Mouse (Mus musculus) MEL (cell line): ENCODE data around the gene Pars2. TPM values are rescaled to one million over a fixed set of nuclear protein-coding genes. Genes with fewer than 3 reads are reported as not detected.

Experiments
- DNase-seq: peaks from one replicate; pipeline ENCODE4 v3.0.0; 2011; ENCODE audit warnings: low read depth, low spot score
- H3K27ac ChIP-seq: 2 replicates; pipeline ENCODE4 v1.5.1; 2012; ENCODE audit warnings: low read depth, mild to moderate bottlenecking, control low read depth, low read length, moderate library complexity; ENCODE audit not compliant: control insufficient read depth
- H3K27me3 ChIP-seq, 2 experiments: fragments of 150-350 bp in 1 of 2; sonication (generic) in 1 of 2; 2 replicates each; pipeline ENCODE4 v1.6.1; 2012; ENCODE audit warnings: low read length in 2 of 2, mild to moderate bottlenecking in 2 of 2, improper control_type of control experiment in 1 of 2, moderate library complexity in 1 of 2; ENCODE audit not compliant: insufficient read depth in 2 of 2, control insufficient read depth in 1 of 2
- H3K36me3 ChIP-seq, 2 experiments: 2 replicates each; pipeline ENCODE4 v1.6.1; 2012 to 2014; ENCODE audit warnings: low read length in 2 of 2, improper control_type of control experiment in 1 of 2, inconsistent platforms in 1 of 2, mild to moderate bottlenecking in 1 of 2; ENCODE audit not compliant: insufficient read depth in 2 of 2, control insufficient read depth in 1 of 2
- H3K4me1 ChIP-seq, 2 experiments: fragments of 150-350 bp in 1 of 2; sonication (generic) in 1 of 2; 2 replicates each; pipeline ENCODE4 v1.6.1; 2012; ENCODE audit warnings: low read length in 2 of 2, improper control_type of control experiment in 1 of 2, mild to moderate bottlenecking in 1 of 2; ENCODE audit not compliant: insufficient read depth in 2 of 2, control insufficient read depth in 1 of 2
- H3K4me3 ChIP-seq, 2 experiments: fragments of 150-350 bp in 1 of 2; sonication (generic) in 1 of 2; 2 replicates each; pipeline ENCODE4 v1.5.1; 2012; ENCODE audit warnings: low read depth in 2 of 2, low read length in 2 of 2, mild to moderate bottlenecking in 2 of 2, moderate library complexity in 2 of 2, control low read depth in 1 of 2, improper control_type of control experiment in 1 of 2; ENCODE audit not compliant: control insufficient read depth in 1 of 2, insufficient read depth in 1 of 2
- H3K79me2 ChIP-seq: 2 replicates; pipeline ENCODE4 v1.6.1; 2012; ENCODE audit warnings: mild to moderate bottlenecking, low read length, moderate library complexity; ENCODE audit not compliant: control insufficient read depth, poor library complexity, insufficient read depth
- H3K9ac ChIP-seq: 2 replicates; pipeline ENCODE4 v1.6.1; 2012; ENCODE audit warnings: low read depth, mild to moderate bottlenecking, control low read depth, low read length, moderate library complexity; ENCODE audit not compliant: control insufficient read depth, poor library complexity, severe bottlenecking
- H3K9me3 ChIP-seq: fragments of 150-350 bp; sonication (generic); replicated peaks from 2 replicates; pipeline ENCODE4 v1.6.1; 2012; ENCODE audit warnings: mild to moderate bottlenecking, low read length, improper control_type of control experiment, moderate library complexity; ENCODE audit not compliant: insufficient read depth
- E2F4 ChIP-seq: IDR thresholded peaks from 2 replicates; pipeline ENCODE4 v1.6.1; 2011; ENCODE audit warnings: low read depth, low read length, improper control_type of control experiment, borderline replicate concordance
- ELF1 ChIP-seq: IDR thresholded peaks from 2 replicates; pipeline ENCODE4 v1.6.1; 2014; ENCODE audit warnings: low read depth, mild to moderate bottlenecking, inconsistent platforms, low read length, improper control_type of control experiment, moderate library complexity
- EP300 ChIP-seq, 2 experiments: IDR thresholded peaks; 2 replicates each; pipeline ENCODE4 v1.6.1; 2011; ENCODE audit warnings: improper control_type of control experiment in 2 of 2, low read length in 2 of 2, low read depth in 1 of 2, mild to moderate bottlenecking in 1 of 2
- ETS1 ChIP-seq: IDR thresholded peaks from 2 replicates; pipeline ENCODE4 v1.6.1; 2012; ENCODE audit warnings: low read depth, mild to moderate bottlenecking, inconsistent platforms, low read length, improper control_type of control experiment, moderate library complexity
- GABPA ChIP-seq: IDR thresholded peaks from 2 replicates; pipeline ENCODE4 v1.6.1; 2012; ENCODE audit warnings: low read depth, mild to moderate bottlenecking, inconsistent platforms, low read length, improper control_type of control experiment, moderate library complexity
- GATA1 ChIP-seq: IDR thresholded peaks from 2 replicates; pipeline ENCODE4 v1.6.1; 2011; ENCODE audit warnings: low read depth, low read length, improper control_type of control experiment
- HCFC1 ChIP-seq: IDR thresholded peaks from 2 replicates; pipeline ENCODE4 v1.6.1; 2012; ENCODE audit warnings: low read depth, mild to moderate bottlenecking, inconsistent platforms, low read length, improper control_type of control experiment, moderate library complexity
- KAT2A ChIP-seq: conservative IDR thresholded peaks from 2 replicates; pipeline ENCODE4 v1.6.1; 2012; ENCODE audit warnings: low read depth, low read length, improper control_type of control experiment, inconsistent platforms
- MAFK ChIP-seq: IDR thresholded peaks from 2 replicates; pipeline ENCODE4 v1.6.1; 2011; ENCODE audit warnings: low read depth, mild to moderate bottlenecking, low read length, improper control_type of control experiment, borderline replicate concordance
- MAX ChIP-seq: IDR thresholded peaks from 2 replicates; pipeline ENCODE4 v1.6.1; 2011; ENCODE audit warnings: low read length, improper control_type of control experiment
- MAZ ChIP-seq: IDR thresholded peaks from 2 replicates; pipeline ENCODE4 v1.6.1; 2012; ENCODE audit warnings: low read depth, mild to moderate bottlenecking, inconsistent platforms, low read length, improper control_type of control experiment
- MEF2A ChIP-seq: IDR thresholded peaks from 2 replicates; pipeline ENCODE4 v1.6.1; 2014; ENCODE audit warnings: low read depth, mild to moderate bottlenecking, inconsistent platforms, low read length, improper control_type of control experiment; ENCODE audit not compliant: poor library complexity, insufficient replicate concordance, severe bottlenecking; ENCODE audit errors: extremely low read depth
- MXI1 ChIP-seq: IDR thresholded peaks from 2 replicates; pipeline ENCODE4 v1.6.1; 2011; ENCODE audit warnings: mild to moderate bottlenecking, low read depth, low read length, improper control_type of control experiment
- MYB ChIP-seq: IDR thresholded peaks from 2 replicates; pipeline ENCODE4 v1.6.1; 2011; ENCODE audit warnings: mild to moderate bottlenecking, low read depth, low read length, improper control_type of control experiment
- MYC ChIP-seq: IDR thresholded peaks from 2 replicates; pipeline ENCODE4 v1.6.1; 2011; ENCODE audit warnings: low read depth, mild to moderate bottlenecking, low read length, improper control_type of control experiment, moderate library complexity
- NELFE ChIP-seq: IDR thresholded peaks from 2 replicates; pipeline ENCODE4 v1.6.1; 2011; ENCODE audit warnings: low read depth, low read length, improper control_type of control experiment
- POLR2AphosphoS5 ChIP-seq: IDR thresholded peaks from 2 replicates; pipeline ENCODE4 v1.6.1; 2012; ENCODE audit warnings: low read depth, borderline replicate concordance, mild to moderate bottlenecking, inconsistent platforms, low read length, moderate library complexity, mixed read lengths
- RAD21 ChIP-seq: IDR thresholded peaks from 2 replicates; pipeline ENCODE4 v1.6.1; 2011; ENCODE audit warnings: mild to moderate bottlenecking, low read depth, low read length, improper control_type of control experiment
- SIN3A ChIP-seq: IDR thresholded peaks from 2 replicates; pipeline ENCODE4 v1.6.1; 2012; ENCODE audit warnings: low read length, improper control_type of control experiment, inconsistent platforms
- TAL1 ChIP-seq: IDR thresholded peaks from 2 replicates; pipeline ENCODE4 v1.6.1; 2012; ENCODE audit warnings: mild to moderate bottlenecking, inconsistent platforms, low read length, moderate library complexity, mixed read lengths
- TBP ChIP-seq: IDR thresholded peaks from 2 replicates; pipeline ENCODE4 v1.8.0; 2011; ENCODE audit warnings: low read depth, low read length, improper control_type of control experiment
- USF1 ChIP-seq: IDR thresholded peaks from 2 replicates; pipeline ENCODE4 v1.6.1; 2014; ENCODE audit warnings: low read depth, mild to moderate bottlenecking, inconsistent platforms, low read length, improper control_type of control experiment, moderate library complexity
- ZKSCAN1 ChIP-seq: IDR thresholded peaks from 2 replicates; pipeline ENCODE4 v1.6.1; 2012; ENCODE audit warnings: low read depth, mild to moderate bottlenecking, inconsistent platforms, low read length, improper control_type of control experiment, moderate library complexity
- ZMIZ1 ChIP-seq: IDR thresholded peaks from 2 replicates; pipeline ENCODE4 v1.6.1; 2012; ENCODE audit warnings: low read depth, mild to moderate bottlenecking, inconsistent platforms, low read length, improper control_type of control experiment, moderate library complexity
- ZNF384 ChIP-seq: IDR thresholded peaks from 2 replicates; pipeline ENCODE4 v1.6.1; 2012; ENCODE audit warnings: low read depth, mild to moderate bottlenecking, inconsistent platforms, low read length, improper control_type of control experiment
- polyA plus RNA-seq, 2 experiments: library from polyadenylated mRNA; stranded (reverse) in 1 of 2; unstranded in 1 of 2; fragments of >175 nt in 1 of 2; fragments of >200 nt in 1 of 2; gene quantifications; 2 replicates each; pipeline versions ENCODE4 v1.2.1 to v1.2.4; 2012; ENCODE audit warnings: low replicate concordance in 2 of 2, low read depth in 1 of 2; ENCODE audit not compliant: insufficient read length in 2 of 2, insufficient read depth in 1 of 2, missing spikeins in 1 of 2
- total RNA-seq: library from RNA; depleted of rRNA; stranded (reverse); fragments of 300-350 nt; gene quantifications from 2 replicates; pipeline ENCODE4 v1.2.3, GENCODE M21; 2012

The Pars2 gene
- total and polyA plus RNA-seq, 3 experiments = 10.9 to 11.3 TPM; not detected in 1

GRCm38 (mm10) chr4:106615637-106616036, 35.2 kb upstream of the Pars2 start (continued):
- TF ChIP-seq POLR2AphosphoS5 (no peak), HCFC1 (peak; percentile 79), MAX (peak; percentile 93), MYC (peak; percentile 95), GATA1 (peak; percentile 54), MXI1 (peak; percentile 97), ETS1 (peak; percentile 86), MAZ (0 out of 2 replicates have a peak, but pooled peaks have one; percentile 3), ELF1 (peak; percentile 82), MYB (no peak), NELFE (peak; percentile 96), EP300 (IDR thresholded peaks at IDR 0.05; ENCODE audit: low read depth in 1 of 2, low read length in 2 of 2) (no peak), RAD21 (no peak), MEF2A (no peak), KAT2A (no peak; the same call in 1 of the 2 replicates), MAFK (no peak), SIN3A (peak; percentile 92), ZKSCAN1 (no peak), ZMIZ1 (peak; percentile 91), TBP (peak; percentile 87), E2F4 (no peak), TAL1 (no peak)

GRCm38 (mm10) chr4:106617056-106617455, 33.8 kb upstream of the Pars2 start, which contains the start of gene Lexm:
TSS of gene Lexm (minus strand) at chr4:106617241.
- peak within 1 kb of the TSS; percentile 64 to 67 for H3K4me3 ChIP-seq
- peak within 1 kb of the TSS; percentile 77 for H3K9ac ChIP-seq
- H3K79me2 ChIP-seq = peaks cover 10% of the 10 kb centered on the region
- no peaks in the 10 kb centered on the region for H3K9me3 ChIP-seq
- H3K27me3 ChIP-seq = no peaks in the 10 kb centered on the region
- peak; percentile 80 for DNase-seq
- peaks cover 0 to 4% of the 10 kb centered on the region in 2 experiments; a peak in 2 of 4 replicates for H3K36me3 ChIP-seq
- TF ChIP-seq ZKSCAN1 (no peak), USF1 (peak; percentile 49; the same call in 1 of the 2 replicates), GABPA (peak; percentile 45; the same call in 1 of the 2 replicates), ETS1 (0 out of 2 replicates have a peak, but pooled peaks have one; percentile 27), EP300 (IDR thresholded peaks at IDR 0.05; ENCODE audit: low read depth in 1 of 2, low read length in 2 of 2) (peak in 1 of 2 experiments; percentile 16; a peak in 1 of 4 replicates), MXI1 (peak; percentile 100), MAX (peak; percentile 98), ZNF384 (no peak), SIN3A (peak; percentile 100), MYC (peak; percentile 84; the same call in 1 of the 2 replicates)
- H3K27ac ChIP-seq = peak within 1 kb of the TSS; percentile 66
- peaks cover 0 to 7% of the 10 kb centered on the region in 2 experiments; a peak in 1 of 4 replicates for H3K4me1 ChIP-seq
